Mouse (Mus musculus) limb, embryonic 15.5 days (tissue): ENCODE measurements around the gene Fam111a. TPM values are rescaled to one million over a fixed set of nuclear protein-coding genes. Genes with fewer than 3 reads are reported as not detected.

Source experiments
- ATAC-seq: fragments of 200-750 bp; cut with Nextera tagmentation; 2 replicates; pipeline ENCODE4 v1.8.0; 2017; ENCODE audit warnings: low read depth, moderate TSS enrichment; ENCODE audit not compliant: insufficient number of reproducible peaks, low FRiP score, low TSS enrichment
- H3K27ac ChIP-seq: fragments of 300-500 bp; sonication (generic); 2 replicates; pipeline ENCODE4 v1.5.1; 2015; ENCODE audit warnings: moderate library complexity, mild to moderate bottlenecking, inconsistent platforms
- H3K27me3 ChIP-seq: fragments of 300-500 bp; sonication (generic); 2 replicates; pipeline ENCODE4 v1.6.1; 2015; ENCODE audit warnings: inconsistent platforms
- H3K36me3 ChIP-seq: fragments of 300-500 bp; sonication (generic); 2 replicates; pipeline ENCODE4 v1.6.1; 2015; ENCODE audit warnings: inconsistent platforms
- H3K4me1 ChIP-seq: fragments of 300-500 bp; sonication (generic); 2 replicates; pipeline ENCODE4 v1.6.1; 2015; ENCODE audit warnings: inconsistent platforms
- H3K4me2 ChIP-seq: fragments of 300-500 bp; sonication (generic); 2 replicates; pipeline ENCODE4 v1.6.1; 2015; ENCODE audit warnings: mild to moderate bottlenecking, inconsistent platforms
- H3K4me3 ChIP-seq: fragments of 300-500 bp; sonication (generic); 2 replicates; pipeline ENCODE4 v1.5.1; 2015; ENCODE audit warnings: mild to moderate bottlenecking, inconsistent platforms
- H3K9ac ChIP-seq: fragments of 300-500 bp; sonication (generic); 2 replicates; pipeline ENCODE4 v1.6.1; 2015; ENCODE audit warnings: inconsistent platforms
- H3K9me3 ChIP-seq: fragments of 300-500 bp; sonication (generic); 2 replicates; pipeline ENCODE4 v1.6.1; 2016; ENCODE audit warnings: inconsistent platforms
- WGBS: fragments of 180-500 bp; shearing (Covaris S2); methylation state at CpG from one replicate; pipeline ENCODE4 v1.1.7; 2015; 5-methylcytosine and 5-hydroxymethylcytosine counted together
- polyA plus RNA-seq: library from polyadenylated mRNA; unstranded; fragments of >200 nt; fragmentation: Nextera tagmentation; extraction: Ambion mirVana; gene quantifications from 2 replicates; pipeline ENCODE4 v1.2.1, GENCODE M21; 2015

Fam111a gene
- polyA plus RNA-seq, 1 experiment from 2014 or later: 24.0 TPM

DNA sequence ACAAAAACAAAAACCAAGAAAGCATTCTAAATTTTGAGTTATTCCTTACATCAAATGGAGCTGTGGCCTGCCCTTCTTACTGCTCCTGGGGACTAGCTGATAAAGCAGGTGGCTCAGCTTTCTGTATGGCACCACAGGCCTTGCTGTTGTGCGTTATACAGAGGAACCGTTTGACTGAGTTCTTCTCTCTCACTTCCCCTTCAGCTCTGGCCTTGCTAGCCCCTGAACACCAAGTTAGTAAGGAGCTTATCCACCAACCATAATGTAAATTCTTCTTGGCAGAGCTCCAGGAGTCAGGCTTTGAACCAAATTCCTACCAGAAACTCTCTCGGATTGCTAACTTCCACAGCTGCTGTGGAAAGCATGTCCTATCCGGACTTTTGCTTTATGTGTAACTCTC lies 21.5 kb downstream of the Fam111a start:
- Histone ChIP-seq H3K36me3 (no peaks in the 10 kb centered on the region), H3K9ac (no peak overlapping the region), H3K4me3 (no peak overlapping the region), H3K9me3 (no peaks in the 10 kb centered on the region), H3K27me3 (no peaks in the 10 kb centered on the region; the same call in 1 of the 2 replicates), H3K4me2 (no peak overlapping the region), H3K27ac (0 out of 2 replicates have a peak overlapping the region, but pooled peaks have one; percentile 22), H3K4me1 (0 out of 2 replicates have a peak, but pooled peaks cover 3% of the 10 kb centered on the region)
- WGBS: 21% methylated on average over 4 of the region's 4 CpGs
- ATAC-seq: no peak

DNA sequence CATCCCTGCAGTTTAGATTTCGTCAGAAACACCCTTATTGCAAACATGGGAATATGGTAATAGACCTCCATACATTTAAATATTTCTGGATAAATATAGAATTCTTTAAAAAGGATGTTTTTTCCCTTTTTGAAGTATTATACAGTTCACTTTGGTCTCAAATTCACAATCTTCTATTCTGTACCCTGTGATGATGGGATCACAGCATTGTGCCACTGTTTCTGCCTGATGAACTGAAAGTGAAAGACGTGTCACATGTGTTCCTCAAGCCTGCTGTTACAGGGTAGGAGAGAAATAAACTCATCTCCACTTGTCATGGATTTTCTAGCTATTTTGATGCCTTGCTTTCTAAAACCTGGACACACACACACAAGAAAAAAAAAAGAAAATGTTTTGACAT lies 25.3 kb downstream of the Fam111a start:
- 65% methylated on average over 2 of the region's 2 CpGs for WGBS
- no peak for ATAC-seq
- H3K27ac ChIP-seq: no peak overlapping the region

DNA sequence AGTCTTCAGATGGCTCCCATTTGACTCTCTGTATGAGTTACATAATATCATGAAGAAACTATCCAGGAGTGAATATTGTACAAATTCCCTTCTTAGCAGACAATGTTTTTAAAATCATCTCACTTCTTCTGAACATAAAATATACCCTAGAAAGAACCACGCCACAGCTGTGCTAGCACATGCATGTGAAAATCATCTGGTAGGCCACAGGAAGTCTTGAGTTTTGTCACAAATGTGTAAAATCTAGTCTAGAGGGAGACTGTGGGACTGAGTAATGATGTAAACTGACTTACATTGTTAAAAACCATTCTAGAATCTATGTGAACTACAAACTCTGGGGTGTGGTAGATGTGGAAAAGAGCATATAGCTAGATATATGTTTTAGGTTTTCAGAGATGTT lies 26.1 kb downstream of the Fam111a start:
- H3K27ac ChIP-seq: no peak overlapping the region
- H3K9me3 ChIP-seq: no peaks in the 10 kb centered on the region
- H3K4me3 ChIP-seq: no peak overlapping the region
- no peaks in the 10 kb centered on the region for H3K36me3 ChIP-seq
- WGBS: 74% methylated on average over 1 of the region's 1 CpGs
- H3K9ac ChIP-seq: no peak overlapping the region
- no peaks in the 10 kb centered on the region for H3K27me3 ChIP-seq
- H3K4me1 ChIP-seq: peaks cover 18% of the 10 kb centered on the region
- no peak for ATAC-seq
- no peak overlapping the region for H3K4me2 ChIP-seq

More for the DNA sequence above, 25.3 kb downstream of the Fam111a start:
- no peak overlapping the region for H3K4me3 ChIP-seq
- H3K27me3 ChIP-seq: no peaks in the 10 kb centered on the region
- no peaks in the 10 kb centered on the region for H3K9me3 ChIP-seq
- H3K4me1 ChIP-seq: peaks cover 18% of the 10 kb centered on the region
- no peak overlapping the region for H3K9ac ChIP-seq
- H3K36me3 ChIP-seq: no peaks in the 10 kb centered on the region
- H3K4me2 ChIP-seq: no peak overlapping the region

DNA sequence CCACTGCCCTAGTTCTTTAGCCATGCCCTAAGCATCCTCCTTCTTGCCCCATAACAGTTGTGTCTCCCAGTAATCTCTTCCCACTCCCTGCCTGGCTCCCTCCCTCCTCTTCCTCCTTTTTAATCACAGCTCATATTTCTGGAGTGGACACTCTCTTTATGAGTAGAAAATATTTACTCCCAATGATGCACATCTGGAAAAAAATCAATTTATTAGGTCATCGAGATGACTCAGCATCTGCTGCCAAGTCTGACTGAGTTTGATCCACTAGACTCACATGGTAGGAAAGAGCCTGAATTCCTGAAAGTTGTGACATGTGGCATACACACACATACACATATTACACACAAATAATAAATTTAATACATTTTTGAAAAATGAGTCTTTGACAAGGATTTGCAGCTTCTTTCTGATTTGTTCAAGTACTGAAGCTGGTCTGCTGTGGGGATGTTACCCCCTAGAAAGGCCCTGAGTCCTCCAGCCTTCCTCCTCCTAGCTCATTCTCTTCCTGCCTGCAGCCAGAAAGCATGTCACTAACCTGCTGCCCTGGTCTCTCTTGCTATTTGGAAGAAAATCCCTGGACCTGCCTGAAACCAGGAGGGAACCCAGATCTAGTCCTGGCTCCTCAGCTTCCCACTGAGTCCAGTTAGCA lies 27.2 kb downstream of the Fam111a start:
- peak overlapping the region; percentile 41 for H3K4me3 ChIP-seq
- H3K4me2 ChIP-seq: peak overlapping the region; percentile 55
- 59% methylated on average over 1 of the region's 1 CpGs for WGBS
- H3K9me3 ChIP-seq: no peaks in the 10 kb centered on the region
- H3K36me3 ChIP-seq: peaks cover 7% of the 10 kb centered on the region; the same call in 1 of the 2 replicates
- ATAC-seq: no peak
- H3K9ac ChIP-seq: no peak overlapping the region
- peaks cover 15% of the 10 kb centered on the region for H3K4me1 ChIP-seq
- H3K27ac ChIP-seq: peak overlapping the region; percentile 81
- no peaks in the 10 kb centered on the region for H3K27me3 ChIP-seq

DNA sequence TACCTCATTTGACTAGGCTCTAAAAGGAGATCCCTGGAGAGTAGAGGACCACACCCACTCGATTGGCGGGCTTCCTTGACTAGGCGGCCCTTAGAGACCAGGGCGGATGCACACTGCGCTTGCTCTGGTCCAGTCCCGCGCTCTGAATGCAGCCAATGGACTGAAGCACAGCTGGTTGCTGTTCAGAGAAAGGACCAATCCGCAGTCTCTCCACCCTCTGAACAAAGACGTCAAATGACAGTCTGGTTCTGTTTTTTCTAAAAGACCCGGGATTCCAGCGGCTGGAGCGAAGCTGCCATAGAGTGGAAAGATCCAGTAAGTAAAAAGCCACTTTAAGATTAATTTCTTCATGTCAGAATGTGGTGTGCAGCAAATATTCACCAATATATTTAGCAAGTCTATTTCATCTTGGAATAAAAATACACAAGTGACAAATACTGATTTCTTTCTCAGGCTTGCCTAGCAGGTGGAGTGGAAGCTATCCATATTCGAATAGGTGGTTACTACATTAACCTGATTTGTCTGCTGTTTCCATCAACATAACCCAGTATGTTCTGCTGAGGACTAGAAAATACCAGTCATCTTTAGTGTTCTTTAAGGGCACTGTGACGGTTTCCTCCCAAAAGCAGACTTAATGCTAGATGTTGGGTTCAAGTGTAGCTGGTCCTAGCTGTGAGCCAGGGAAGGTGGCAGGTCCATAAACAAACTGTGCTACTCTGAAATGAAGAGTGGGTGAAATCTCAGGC lies 27.9 kb downstream of the Fam111a start:
- peak overlapping the region; percentile 55 for H3K4me2 ChIP-seq
- H3K9ac ChIP-seq: peak overlapping the region; percentile 23
- peak overlapping the region; percentile 81 for H3K27ac ChIP-seq
- H3K27me3 ChIP-seq: no peaks in the 10 kb centered on the region
- ATAC-seq: peak; percentile 95
- peaks cover 9% of the 10 kb centered on the region; the same call in 1 of the 2 replicates for H3K36me3 ChIP-seq
- no peaks in the 10 kb centered on the region for H3K9me3 ChIP-seq
- peaks cover 15% of the 10 kb centered on the region for H3K4me1 ChIP-seq
- WGBS: 6% methylated on average over 14 of the region's 14 CpGs
- H3K4me3 ChIP-seq: peak overlapping the region; percentile 41

DNA sequence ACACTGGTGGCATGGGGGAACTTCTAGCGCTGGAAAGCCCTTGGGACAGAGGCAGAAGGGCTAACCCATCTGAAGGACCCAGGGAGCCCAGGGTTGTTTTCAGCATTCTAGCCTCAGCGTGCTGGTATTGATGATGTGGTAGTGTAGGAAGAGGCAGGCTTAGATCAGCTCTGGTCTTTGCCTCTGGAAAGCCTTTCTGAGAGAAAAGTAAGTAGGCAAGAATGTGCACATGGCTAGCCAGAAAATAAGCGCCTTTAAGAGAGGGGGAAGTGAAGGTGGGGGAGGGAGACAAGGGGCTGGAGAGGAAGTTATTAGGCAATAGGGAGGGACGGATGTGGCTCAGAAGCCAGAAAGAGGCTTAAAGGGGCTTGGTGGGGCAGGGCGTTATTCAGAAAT lies 28.5 kb downstream of the Fam111a start:
- ATAC-seq: no peak
- H3K36me3 ChIP-seq: peaks cover 12% of the 10 kb centered on the region; the same call in 1 of the 2 replicates
- no peaks in the 10 kb centered on the region for H3K9me3 ChIP-seq
- H3K4me2 ChIP-seq: peak overlapping the region; percentile 55
- peak overlapping the region; percentile 23 for H3K9ac ChIP-seq
- peak overlapping the region; percentile 41 for H3K4me3 ChIP-seq
- 12% methylated on average over 5 of the region's 5 CpGs for WGBS
- H3K4me1 ChIP-seq: peaks cover 15% of the 10 kb centered on the region
- H3K27me3 ChIP-seq: no peaks in the 10 kb centered on the region
- H3K27ac ChIP-seq: peak overlapping the region; percentile 81

DNA sequence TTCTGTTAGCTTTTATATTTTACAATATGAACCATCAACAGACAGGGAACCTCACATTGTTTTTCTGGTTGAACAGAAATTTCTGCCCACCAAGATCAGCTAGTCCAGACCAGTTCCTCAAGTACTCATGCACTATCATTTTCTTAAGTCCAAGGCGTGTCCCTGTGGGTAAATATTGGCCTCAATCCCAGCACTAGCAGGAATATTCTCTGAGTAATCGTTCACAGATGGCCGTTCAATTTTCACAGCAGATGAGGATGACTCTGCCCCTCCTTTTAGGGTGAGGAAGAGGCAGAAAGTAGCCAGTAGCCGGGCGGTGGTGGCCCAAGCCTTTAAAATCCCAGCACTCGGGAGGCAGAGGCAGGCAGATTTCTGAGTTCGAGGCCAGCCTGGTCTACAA lies 29.6 kb downstream of the Fam111a start:
- H3K27ac ChIP-seq: peak overlapping the region; percentile 22
- H3K27me3 ChIP-seq: no peaks in the 10 kb centered on the region
- H3K4me3 ChIP-seq: peak overlapping the region; percentile 41; the same call in 1 of the 2 replicates
- 0 out of 2 replicates have a peak overlapping the region, but pooled peaks have one; percentile 55 for H3K4me2 ChIP-seq
- 65% methylated on average over 7 of the region's 7 CpGs for WGBS
- peaks cover 12% of the 10 kb centered on the region; the same call in 1 of the 2 replicates for H3K36me3 ChIP-seq
- no peaks in the 10 kb centered on the region for H3K9me3 ChIP-seq
- peaks cover 15% of the 10 kb centered on the region for H3K4me1 ChIP-seq
- H3K9ac ChIP-seq: no peak overlapping the region
- ATAC-seq: no peak

DNA sequence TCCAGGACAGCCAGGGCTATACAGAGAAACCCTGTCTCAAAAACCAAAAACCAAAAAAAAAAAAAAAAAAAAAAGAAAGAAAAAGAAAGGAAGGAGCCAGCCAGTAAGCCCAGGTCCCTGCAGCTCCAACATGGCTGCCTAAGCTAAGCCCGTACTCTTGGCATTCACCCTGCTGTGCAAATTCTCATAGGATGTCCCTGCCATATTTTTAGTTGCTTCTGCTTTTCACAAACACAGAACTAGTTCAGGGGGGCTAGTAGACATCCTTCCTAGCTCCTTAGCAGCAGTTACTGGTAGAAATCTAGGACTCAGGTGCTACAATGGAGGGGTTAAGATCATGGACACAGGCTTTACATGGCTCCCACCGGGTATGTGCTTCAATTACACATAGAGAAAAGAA lies 30.0 kb downstream of the Fam111a start:
- Histone ChIP-seq H3K4me2 (no peak overlapping the region), H3K27ac (no peak overlapping the region), H3K36me3 (peaks cover 12% of the 10 kb centered on the region; the same call in 1 of the 2 replicates), H3K9me3 (no peaks in the 10 kb centered on the region), H3K27me3 (no peaks in the 10 kb centered on the region), H3K4me3 (no peak overlapping the region), H3K4me1 (peaks cover 15% of the 10 kb centered on the region), H3K9ac (no peak overlapping the region)
- 75% methylated on average over 2 of the region's 2 CpGs for WGBS
- ATAC-seq: no peak

DNA sequence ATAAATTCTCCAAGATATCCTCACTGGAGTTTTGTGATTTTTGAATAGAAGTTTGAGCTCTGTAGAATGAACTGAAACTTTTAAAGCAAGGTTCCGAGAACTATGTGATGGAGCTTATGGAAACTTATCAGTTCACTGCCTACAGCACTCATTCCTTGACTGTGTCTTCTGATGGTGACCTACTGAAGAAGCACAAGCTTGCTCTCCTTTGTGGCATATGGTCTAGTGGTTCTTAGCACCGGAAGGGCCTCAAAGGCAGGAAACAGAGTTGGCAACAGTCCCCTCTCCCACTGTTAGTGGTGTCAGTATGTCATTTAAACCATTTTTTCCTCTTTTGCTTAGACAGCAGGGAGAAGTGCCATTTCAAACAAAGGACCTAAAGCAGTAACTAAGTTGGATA lies 31.1 kb downstream of the Fam111a start:
- H3K27me3 ChIP-seq: no peaks in the 10 kb centered on the region
- H3K27ac ChIP-seq: no peak overlapping the region
- H3K4me1 ChIP-seq: peaks cover 15% of the 10 kb centered on the region
- WGBS: 86% methylated on average over 2 of the region's 2 CpGs
- no peaks in the 10 kb centered on the region for H3K9me3 ChIP-seq
- ATAC-seq: no peak
- H3K4me3 ChIP-seq: no peak overlapping the region
- no peak overlapping the region for H3K9ac ChIP-seq
- H3K4me2 ChIP-seq: no peak overlapping the region
- peaks cover 12% of the 10 kb centered on the region; the same call in 1 of the 2 replicates for H3K36me3 ChIP-seq

DNA sequence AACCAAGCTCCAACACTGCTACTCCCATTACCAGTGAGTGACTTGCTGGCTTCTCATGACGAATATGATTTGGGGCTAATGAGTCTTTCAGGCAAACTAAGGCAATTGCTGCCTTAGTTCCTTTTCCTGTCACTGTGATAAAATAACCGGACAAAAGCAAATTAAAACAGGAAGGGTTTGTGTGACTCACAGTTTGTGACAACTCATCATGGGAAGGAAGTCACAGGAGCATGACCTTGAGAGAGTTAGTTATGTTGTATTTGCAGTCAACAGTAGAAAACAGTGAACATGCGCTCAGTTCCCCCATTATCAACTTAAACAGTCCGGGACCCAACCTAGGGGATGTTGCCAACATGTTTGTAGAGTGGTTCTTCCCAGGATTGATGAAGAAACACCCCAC lies 39.8 kb downstream of the Fam111a start:
- H3K9me3 ChIP-seq: no peaks in the 10 kb centered on the region
- 76% methylated on average over 4 of the region's 4 CpGs for WGBS
- no peak overlapping the region for H3K9ac ChIP-seq
- no peak overlapping the region for H3K4me2 ChIP-seq
- no peaks in the 10 kb centered on the region for H3K27me3 ChIP-seq
- ATAC-seq: no peak
- no peak overlapping the region for H3K4me3 ChIP-seq
- 0 out of 2 replicates have a peak, but pooled peaks cover 3% of the 10 kb centered on the region for H3K36me3 ChIP-seq
- H3K4me1 ChIP-seq: no peaks in the 10 kb centered on the region
- no peak overlapping the region for H3K27ac ChIP-seq

DNA sequence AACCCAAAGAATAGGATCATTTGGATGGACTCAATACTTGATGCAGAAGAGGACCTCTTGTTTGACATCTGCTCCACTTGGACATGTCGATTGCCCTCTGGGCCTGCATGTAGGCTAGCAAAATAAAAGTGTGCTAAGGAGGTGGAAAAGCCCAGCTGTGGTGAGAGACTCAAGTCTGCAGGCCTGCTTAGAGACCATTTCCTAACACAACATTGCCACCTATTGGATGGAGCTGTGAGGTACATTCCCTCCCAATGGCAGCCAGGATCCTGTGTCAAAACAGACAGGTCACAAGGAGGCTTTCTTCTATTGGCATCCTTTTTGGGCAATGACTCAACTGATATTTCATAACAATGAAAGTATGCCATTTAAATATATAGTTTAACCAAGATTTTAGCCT lies 46.4 kb downstream of the Fam111a start:
- Histone ChIP-seq H3K4me3 (no peak overlapping the region), H3K27me3 (no peaks in the 10 kb centered on the region), H3K27ac (no peak overlapping the region), H3K4me1 (peaks cover 6% of the 10 kb centered on the region), H3K9me3 (no peaks in the 10 kb centered on the region), H3K9ac (no peak overlapping the region), H3K4me2 (no peak overlapping the region), H3K36me3 (0 out of 2 replicates have a peak, but pooled peaks cover 3% of the 10 kb centered on the region)
- WGBS: 14% methylated on average over 1 of the region's 1 CpGs
- ATAC-seq: 0 out of 2 replicates have a peak, but pooled peaks have one; percentile 43

DNA sequence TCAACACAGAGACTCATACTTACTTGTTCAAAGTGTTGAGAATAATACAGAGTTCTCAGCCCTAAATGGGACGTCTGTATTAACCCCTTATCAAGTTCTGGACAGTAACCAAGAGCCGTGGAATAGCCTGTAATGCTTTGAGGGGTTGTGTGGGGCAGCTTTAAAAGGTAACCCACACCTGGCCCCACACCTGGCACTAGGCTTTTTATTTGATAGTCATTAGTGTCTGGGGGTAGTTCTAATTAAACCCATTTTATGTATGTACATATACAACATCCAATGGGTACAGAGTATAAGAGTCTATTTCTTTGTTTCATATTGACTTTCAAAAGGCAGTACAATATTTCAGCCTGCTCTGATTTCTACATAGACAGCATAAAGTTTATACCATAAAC lies 49.6 kb downstream of the Fam111a start:
- no peaks in the 10 kb centered on the region for H3K27me3 ChIP-seq
- H3K9me3 ChIP-seq: no peaks in the 10 kb centered on the region
- H3K4me3 ChIP-seq: peak overlapping the region; percentile 66
- H3K4me2 ChIP-seq: peak overlapping the region; percentile 99
- H3K27ac ChIP-seq: no peak overlapping the region
- no peaks in the 10 kb centered on the region for H3K36me3 ChIP-seq
- peaks cover 8% of the 10 kb centered on the region for H3K4me1 ChIP-seq
- 34% methylated on average over 2 of the region's 2 CpGs for WGBS
- no peak for ATAC-seq
- H3K9ac ChIP-seq: no peak overlapping the region
